Mouse (Mus musculus) left cerebral cortex, postnatal 14 days (tissue): ENCODE data around the gene Plac1. TPM values are rescaled to one million over a fixed set of nuclear protein-coding genes. Genes with fewer than 3 reads are reported as not detected.
"Not testable (repeated sequence)": the region's sequence is repeated elsewhere in the genome, so short reads cannot be mapped to it uniquely, and the experiment has no call there.

Experiments
- DNase-seq, 2 experiments: peaks; one replicate each; pipeline ENCODE4 v3.0.0; 2021 to 2022; ENCODE audit warnings: low spot score in 2 of 2, mixed read lengths in 1 of 2
- intact Hi-C: fragments of 180-260 bp; cut with DNase I; formaldehyde crosslinking; loops from one replicate; pipeline ENCODE4 v1.15.1; 2025
- long read RNA-seq, 2 experiments: library from polyadenylated mRNA; stranded (forward); transcript quantifications; one replicate each; pipeline ENCODE4 v2.0.0; 2021
- total RNA-seq, 2 experiments: library from RNA; stranded (reverse); gene quantifications; 2 replicates each; pipeline ENCODE4 v1.2.3; 2021

Gene Plac1
- not detected for total RNA-seq
- long read RNA-seq, experiment 1, result 0 reads
- long read RNA-seq, experiment 2, result 0 reads

DNA sequence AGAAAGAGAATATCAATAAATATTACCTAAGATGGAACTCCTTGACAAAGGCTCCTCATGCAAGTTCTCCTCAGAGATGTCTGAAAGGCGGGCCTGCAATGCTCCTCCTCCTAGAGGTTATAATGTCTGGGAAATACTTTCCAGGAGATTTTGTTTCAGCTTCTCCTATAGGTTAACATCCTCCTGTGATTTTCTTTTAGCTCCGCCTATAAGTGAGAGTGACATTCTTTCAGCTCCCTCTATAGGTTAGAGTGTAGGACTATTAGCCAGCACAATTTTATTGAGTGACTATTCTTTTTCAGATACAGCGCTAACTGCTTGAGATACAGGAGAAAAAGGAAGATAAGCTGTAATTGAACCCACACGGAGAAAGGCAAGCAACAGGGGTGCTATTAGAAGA is at the start of gene Plac1:
Gene Plac1, minus strand, starts transcription at position 101 of the 400 bp plus-strand sequence.
- intact Hi-C loops, result no loop called here
- no peak for DNase-seq

DNA sequence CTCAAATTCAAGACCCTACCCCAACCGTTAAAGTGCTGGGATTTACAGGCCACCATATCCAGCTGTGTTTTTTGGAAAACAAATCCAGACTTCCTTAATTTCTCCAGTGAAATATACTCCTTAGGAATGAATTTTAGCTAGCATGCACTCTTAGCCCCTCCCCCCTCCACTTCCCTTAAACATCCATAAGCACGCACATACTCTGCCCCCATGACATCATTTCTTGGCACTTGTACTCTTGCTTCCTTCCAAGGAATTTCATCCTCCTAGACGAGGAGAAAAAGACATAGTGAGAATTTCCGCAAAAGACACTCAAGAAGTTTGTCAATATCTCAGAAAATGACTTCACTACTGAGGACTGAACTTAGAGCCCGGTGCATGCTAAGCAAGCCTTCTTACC is 48.0 kb upstream of the Plac1 start:
- DNase-seq, result no peak
- intact Hi-C loops, result no loop called here

GRCm38 (mm10) chrX:53273124-53273523 is 33.2 kb upstream of the Plac1 start, which contains the start of gene Fam122c:
Fam122c (plus strand) TSS chrX:53273424.
- no peak for DNase-seq
- intact Hi-C loops, result no loop called here

GRCm38 (mm10) chrX:53271628-53272027 is 31.7 kb upstream of the Plac1 start:
- intact Hi-C loops, DNase-seq: not testable (repeated sequence)

DNA sequence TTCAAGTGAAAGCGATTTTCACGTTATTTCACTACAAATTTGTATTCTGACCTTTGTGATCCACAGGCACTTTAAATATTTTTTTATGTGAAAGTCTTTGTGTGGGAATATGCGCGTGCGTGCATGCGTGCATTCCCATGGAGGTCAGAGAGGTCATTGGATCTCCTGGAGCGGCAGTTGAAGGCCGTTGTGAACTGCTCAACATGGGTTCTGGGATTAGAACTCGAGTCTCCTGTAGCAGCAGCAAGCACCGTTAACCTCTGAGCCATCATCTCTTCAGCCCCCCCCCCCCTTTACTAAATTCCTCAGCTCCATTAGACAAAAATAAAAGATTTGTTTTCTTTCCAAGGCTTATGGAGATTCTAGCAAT is 30.1 kb upstream of the Plac1 start:
- intact Hi-C loops, result no loop called here
- no peak for DNase-seq

- intact Hi-C loops, result no loop called here
- DNase-seq, result peak; percentile 89 to 90
These were observed 29.6 kb upstream of the Plac1 start, which contains the start of gene Fam122b for GRCm38 (mm10) chrX:53269289-53270062. Fam122b (minus strand) TSS chrX:53269805.

GRCm38 (mm10) chrX:53268856-53269255 is 28.9 kb upstream of the Plac1 start:
- intact Hi-C loops, result no loop called here
- peak; percentile 6 to 26 for DNase-seq

DNA sequence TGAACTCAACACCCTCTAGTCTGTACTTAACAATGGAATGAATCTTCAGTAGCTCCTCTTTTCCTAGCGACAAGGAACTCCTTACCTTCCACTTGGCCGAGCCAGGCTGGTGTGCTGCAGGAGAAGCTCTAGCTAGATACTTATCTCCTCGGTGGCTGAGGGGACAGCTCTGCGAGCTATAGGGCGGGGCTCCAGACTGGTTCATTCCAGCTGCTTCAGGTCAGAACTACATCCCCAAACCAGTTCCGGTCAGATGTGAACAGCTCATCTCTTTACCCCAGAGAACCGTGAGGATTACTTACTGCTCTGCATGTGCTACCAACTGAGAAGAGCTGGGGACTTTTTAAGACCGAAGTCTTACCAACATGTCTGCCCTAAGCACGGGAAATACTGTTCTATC is 26.3 kb upstream of the Plac1 start:
- intact Hi-C loops, result no loop called here
- no peak for DNase-seq

DNA sequence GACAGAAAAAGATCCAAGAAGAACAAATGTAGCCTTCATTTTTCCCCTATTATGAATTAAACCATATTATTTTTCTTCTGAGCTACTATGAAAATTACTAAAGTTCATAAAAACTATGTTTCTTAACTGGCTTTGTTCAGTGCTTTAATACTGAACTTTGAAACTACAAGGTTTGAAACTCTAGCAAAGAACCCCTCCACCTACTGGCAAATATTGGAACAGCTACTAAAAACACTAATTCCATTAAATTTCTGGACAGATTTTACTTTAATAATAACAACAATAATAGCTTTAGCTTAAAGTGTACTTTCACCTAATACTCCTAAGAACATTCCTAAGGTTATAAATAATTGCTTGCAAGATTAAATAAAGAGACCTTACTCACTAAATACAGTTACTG is 15.3 kb upstream of the Plac1 start:
- intact Hi-C loops, result loop anchor here (10.0 kb wide), 1 partner anchor 230 kb away; no protein-coding TSS in a partner anchor
- DNase-seq, result no peak

- DNase-seq, result no peak
- intact Hi-C loops, result no loop called here
These were observed 1.9 kb downstream of the Plac1 start for GRCm38 (mm10) chrX:53237971-53238370.

GRCm38 (mm10) chrX:53236404-53236803 is 3.5 kb downstream of the Plac1 start:
- intact Hi-C loops, result no loop called here
- DNase-seq, result no peak

GRCm38 (mm10) chrX:53233689-53234088 is 6.2 kb downstream of the Plac1 start:
- intact Hi-C loops, result no loop called here
- DNase-seq, result no peak

DNA sequence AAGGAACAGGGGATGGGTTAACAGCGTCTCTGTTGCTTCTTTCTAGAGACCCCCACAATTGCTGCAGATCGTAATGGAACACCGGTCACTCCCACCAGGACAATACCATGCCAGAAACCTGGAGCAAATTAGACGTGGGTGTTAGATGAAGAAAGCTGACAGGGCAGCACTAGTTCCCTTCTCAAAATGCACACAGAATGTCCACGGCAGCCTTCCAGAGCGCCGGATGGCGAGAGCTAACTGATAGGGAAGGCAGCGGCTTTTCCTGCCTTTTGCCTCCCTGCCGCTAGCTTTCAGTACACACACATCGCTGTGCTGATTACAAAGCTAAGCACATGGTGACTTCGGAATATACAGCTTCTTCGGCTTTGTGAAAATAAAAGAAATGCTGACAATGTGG is 7.9 kb downstream of the Plac1 start:
- peak in 1 of 2 experiments; percentile 6 for DNase-seq
- intact Hi-C loops, result no loop called here

DNA sequence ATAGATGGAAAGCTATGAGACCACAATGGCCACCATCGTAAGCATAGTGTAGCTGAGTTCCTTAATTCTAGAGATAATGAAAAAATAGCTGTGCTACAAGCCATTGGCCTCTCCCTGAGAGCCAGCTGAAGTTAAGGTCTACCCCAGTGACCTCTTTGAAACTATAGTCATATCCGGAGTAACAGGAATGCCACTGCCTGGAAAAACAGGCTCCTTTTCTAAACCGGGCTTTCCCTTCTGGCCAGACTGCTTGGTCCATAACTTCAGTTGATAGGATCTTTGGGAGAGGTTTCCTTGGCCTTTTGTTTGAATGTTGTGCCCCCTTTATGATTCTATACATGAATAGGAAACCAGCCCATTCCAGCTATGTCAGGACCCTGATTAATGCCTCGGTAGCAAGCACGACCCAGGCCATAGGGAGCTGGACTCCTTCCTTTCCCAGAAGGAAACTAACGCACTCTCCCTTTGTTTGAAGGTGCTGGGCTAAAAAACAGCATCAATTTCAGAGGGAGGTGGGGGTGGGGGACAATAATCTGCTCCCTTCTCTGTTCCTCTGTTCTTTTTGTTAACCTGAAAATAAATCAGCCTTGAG is 15.5 kb downstream of the Plac1 start:
- intact Hi-C loops, result no loop called here
- DNase-seq, result no peak

- DNase-seq, result no peak
- intact Hi-C loops, result no loop called here
These were observed 19.1 kb downstream of the Plac1 start for GRCm38 (mm10) chrX:53220855-53221254.

- intact Hi-C loops, result loop anchor here (5.0 kb wide), 1 partner anchor 157 kb away; no protein-coding TSS in a partner anchor
- no peak for DNase-seq
These were observed 25.2 kb downstream of the Plac1 start for GRCm38 (mm10) chrX:53214557-53215229.

DNA sequence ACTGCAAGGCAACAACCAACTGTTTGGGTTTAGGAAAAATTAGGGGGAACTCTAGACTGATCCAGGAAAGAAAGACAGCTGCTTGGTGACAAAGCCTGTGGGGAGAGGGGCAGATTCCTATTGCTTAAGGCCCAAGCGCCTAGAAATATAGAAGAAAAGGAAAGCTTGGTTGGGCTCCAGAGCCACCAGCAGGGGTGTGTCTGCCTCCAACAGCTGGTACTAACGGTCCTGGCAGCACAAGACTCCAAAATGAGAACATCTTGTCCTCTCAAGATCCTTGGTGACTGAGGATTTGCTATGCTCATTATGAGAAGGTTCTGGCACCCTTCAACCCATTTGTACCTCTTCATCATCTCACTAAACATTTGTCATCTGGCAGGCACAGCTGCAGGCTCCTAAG is 26.1 kb downstream of the Plac1 start:
- DNase-seq, result peak in 1 of 2 experiments; percentile 45
- intact Hi-C loops, result loop anchor here (5.0 kb wide), 1 partner anchor 157 kb away; no protein-coding TSS in a partner anchor

GRCm38 (mm10) chrX:53212485-53212884 is 27.4 kb downstream of the Plac1 start:
- intact Hi-C loops, result loop anchor here (5.0 kb wide), 1 partner anchor 155 kb away; no protein-coding TSS in a partner anchor
- no peak for DNase-seq

- DNase-seq, result peak; percentile 27 to 44
- intact Hi-C loops, result loop anchor here (5.0 kb wide), 1 partner anchor 155 kb away; no protein-coding TSS in a partner anchor
These were observed 28.0 kb downstream of the Plac1 start for GRCm38 (mm10) chrX:53211756-53212483.
